Mouse (Mus musculus): ENCODE data around the gene Tekt2. TPM values are rescaled to one million over a fixed set of nuclear protein-coding genes. Genes with fewer than 3 reads are reported as not detected.

Gene Tekt2
- polyA plus RNA-seq, 1 experiment from 2014 or later: 5.3 TPM

DNA sequence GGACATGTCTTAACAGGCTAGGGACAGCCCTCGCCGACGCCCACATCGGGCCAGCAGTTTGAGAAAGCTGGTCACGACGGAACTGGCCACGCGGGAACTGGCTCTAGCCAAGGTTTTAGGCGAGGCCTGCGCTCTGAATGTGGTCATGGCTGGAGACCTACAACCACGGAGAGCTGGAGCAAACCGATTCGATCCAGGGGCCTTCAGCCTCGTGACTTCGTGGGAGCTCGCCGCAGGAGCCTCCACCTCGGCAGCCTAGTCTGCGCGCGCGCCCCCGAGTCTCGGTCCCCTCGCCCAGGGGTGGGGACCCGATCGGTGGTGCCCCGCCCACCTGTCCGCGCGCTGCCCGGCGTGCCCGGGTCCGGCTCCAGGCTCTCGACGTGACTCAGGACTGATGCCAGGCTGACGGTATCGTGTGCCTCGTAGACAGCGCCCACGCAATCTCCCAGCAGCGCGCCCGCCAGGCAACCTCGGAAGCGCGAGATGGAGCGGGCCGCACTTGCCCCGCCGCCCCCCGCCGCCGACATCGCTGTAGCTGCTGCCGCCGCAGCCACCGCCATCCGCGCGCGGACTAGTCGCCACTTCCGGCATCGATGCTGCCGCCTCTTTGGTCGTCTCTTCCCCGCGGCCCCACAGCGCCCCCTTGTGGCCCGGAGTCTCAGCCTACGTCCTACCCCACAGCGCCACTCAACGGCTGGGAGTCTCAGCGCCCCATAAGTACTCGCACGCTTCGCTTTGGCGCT is 4.2 kb downstream of the Tekt2 start, which contains the start of gene Adprhl2:
Gene Adprhl2 (minus strand): TSS at position 593 of the 743 bp plus-strand sequence.
- H3K9ac ChIP-seq: peak within 1 kb of the TSS; percentile 75
- H3K4me3 ChIP-seq: peak within 1 kb of the TSS; percentile 87
- peak within 1 kb of the TSS; percentile 74 for H3K27ac ChIP-seq
- H3K36me3 ChIP-seq: peaks cover 22% of the 10 kb centered on the region
- peak within 1 kb of the TSS; percentile 82 for H3K4me2 ChIP-seq
- peaks cover 6% of the 10 kb centered on the region; the same call in 1 of the 2 replicates for H3K27me3 ChIP-seq
- no peaks in the 10 kb centered on the region for H3K9me3 ChIP-seq
- under 1% methylated on average over 80 of the region's 80 CpGs for WGBS
- peak; percentile 77 for ATAC-seq (ENCODE audit: borderline replicate concordance, extremely low read depth, low FRiP score, low TSS enrichment)
- peaks cover 18% of the 10 kb centered on the region; the same call in 1 of the 2 replicates for H3K4me1 ChIP-seq

DNA sequence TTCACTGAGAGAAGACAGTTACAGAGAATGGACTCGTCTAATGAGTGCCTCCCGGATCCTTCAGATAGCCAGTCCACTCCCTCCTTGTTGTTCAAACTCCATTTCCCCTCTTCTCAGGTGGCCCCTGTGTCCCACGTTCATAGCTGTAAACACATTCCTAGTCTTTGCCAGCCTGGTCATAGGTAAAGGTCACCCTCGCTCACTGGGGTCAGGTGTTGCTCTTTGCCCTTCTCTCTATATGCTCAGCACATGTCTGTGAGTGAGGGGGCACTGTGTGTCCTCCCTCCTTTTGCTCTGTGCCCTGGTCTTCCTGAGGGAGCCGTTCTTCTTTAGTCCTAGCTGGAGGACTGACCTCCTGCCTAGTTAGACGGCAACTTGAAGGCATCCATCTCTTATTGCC is 5.7 kb downstream of the Tekt2 start:
- Histone ChIP-seq H3K27me3 (peaks cover 6% of the 10 kb centered on the region; the same call in 1 of the 2 replicates), H3K4me2 (no peak overlapping the region)
- WGBS: 81% methylated on average over 6 of the region's 6 CpGs

DNA sequence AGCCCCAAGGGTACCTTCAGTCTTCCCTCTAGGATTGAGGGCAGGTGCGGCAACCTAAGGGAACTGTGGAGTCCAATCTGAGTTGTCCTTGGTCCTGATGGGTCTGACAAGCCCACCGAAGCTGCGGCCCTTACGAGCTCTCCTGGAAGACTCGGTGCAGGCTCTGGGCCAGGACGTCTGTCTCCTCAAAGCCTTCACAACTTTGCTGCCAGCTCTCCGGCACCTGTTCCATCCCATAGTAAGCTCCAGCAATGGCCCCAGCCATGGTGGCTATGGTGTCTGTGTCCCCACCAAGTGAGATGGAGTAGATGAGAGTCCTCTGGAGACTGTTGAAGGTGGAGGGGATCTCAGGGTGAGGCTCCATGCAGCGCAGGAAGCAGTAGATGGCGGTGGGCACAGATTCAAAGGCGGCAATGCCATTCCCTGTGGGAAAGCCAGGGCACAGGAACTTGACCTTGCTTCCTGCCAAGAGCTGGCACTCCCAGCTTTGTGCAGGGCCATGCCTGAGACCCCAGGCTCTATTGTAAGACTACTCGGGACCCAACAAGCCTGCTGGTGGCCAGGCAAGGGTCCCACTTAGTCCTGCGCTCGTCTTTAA is 8.9 kb downstream of the Tekt2 start:
- H3K4me2 ChIP-seq: no peak overlapping the region

More for the DNA sequence above, 5.7 kb downstream of the Tekt2 start:
- H3K36me3 ChIP-seq: peaks cover 31% of the 10 kb centered on the region
- peaks cover 10% of the 10 kb centered on the region; the same call in 1 of the 2 replicates for H3K4me1 ChIP-seq
- no peak overlapping the region for H3K9ac ChIP-seq
- no peaks in the 10 kb centered on the region for H3K9me3 ChIP-seq
- H3K4me3 ChIP-seq: no peak overlapping the region
- H3K27ac ChIP-seq: no peak overlapping the region
- no peak for ATAC-seq (ENCODE audit: borderline replicate concordance, extremely low read depth, low FRiP score, low TSS enrichment)

DNA sequence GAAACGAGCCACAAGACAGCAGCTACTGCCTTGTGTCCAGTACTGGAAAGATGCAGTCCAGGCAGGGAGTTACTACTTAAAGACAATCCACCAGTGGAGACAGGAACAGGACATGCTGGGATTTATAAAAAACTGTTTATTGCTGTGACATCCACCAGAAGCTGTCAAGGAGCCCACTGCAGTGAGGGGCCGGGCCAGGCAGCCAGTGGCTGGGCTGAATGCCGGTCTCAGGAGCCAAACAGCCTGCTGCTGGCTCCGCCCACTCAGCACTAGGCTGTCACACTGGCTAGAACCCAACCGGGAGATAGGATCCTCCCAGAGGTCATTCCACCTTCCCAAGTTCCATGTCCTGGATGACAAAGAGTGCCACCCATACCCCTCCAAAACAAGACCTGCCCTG is 9.6 kb downstream of the Tekt2 start:
- H3K27ac ChIP-seq: no peak overlapping the region
- ATAC-seq (ENCODE audit: borderline replicate concordance, extremely low read depth, low FRiP score, low TSS enrichment): no peak
- H3K9me3 ChIP-seq: no peaks in the 10 kb centered on the region
- 32% methylated on average over 5 of the region's 5 CpGs for WGBS
- H3K27me3 ChIP-seq: no peaks in the 10 kb centered on the region
- no peak overlapping the region for H3K9ac ChIP-seq
- H3K4me3 ChIP-seq: no peak overlapping the region
- H3K4me2 ChIP-seq: no peak overlapping the region
- H3K36me3 ChIP-seq: peaks cover 31% of the 10 kb centered on the region
- H3K4me1 ChIP-seq: peaks cover 10% of the 10 kb centered on the region; the same call in 1 of the 2 replicates

More for the DNA sequence above, 8.9 kb downstream of the Tekt2 start:
- peaks cover 10% of the 10 kb centered on the region; the same call in 1 of the 2 replicates for H3K4me1 ChIP-seq
- H3K36me3 ChIP-seq: peaks cover 31% of the 10 kb centered on the region
- no peak overlapping the region for H3K9ac ChIP-seq
- ATAC-seq (ENCODE audit: borderline replicate concordance, extremely low read depth, low FRiP score, low TSS enrichment): no peak
- 95% methylated on average over 13 of the region's 13 CpGs for WGBS
- no peaks in the 10 kb centered on the region for H3K9me3 ChIP-seq
- no peak overlapping the region for H3K27ac ChIP-seq
- no peak overlapping the region for H3K4me3 ChIP-seq
- no peaks in the 10 kb centered on the region for H3K27me3 ChIP-seq

DNA sequence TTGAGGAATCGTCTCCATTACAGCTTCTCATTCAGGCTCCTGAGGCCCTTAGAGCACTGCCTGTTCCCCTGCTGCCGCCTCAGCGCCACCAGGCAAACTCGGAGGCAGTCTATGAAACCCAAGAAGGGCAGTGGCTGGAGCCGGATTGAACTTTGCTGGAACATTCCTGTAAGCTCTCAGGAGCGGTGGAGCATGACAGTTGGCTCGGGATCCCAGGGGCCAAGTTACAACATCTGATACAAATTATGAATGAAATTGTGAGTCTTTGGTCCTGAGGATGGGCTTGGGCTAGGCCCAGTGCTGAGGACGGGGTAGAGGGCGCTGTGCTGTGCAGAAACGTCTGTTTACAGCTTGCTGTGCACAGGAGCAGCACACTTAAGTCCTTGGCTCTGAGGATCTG is 11.1 kb downstream of the Tekt2 start:
- Histone ChIP-seq H3K27me3 (no peaks in the 10 kb centered on the region), H3K9ac (no peak overlapping the region), H3K4me2 (no peak overlapping the region), H3K27ac (no peak overlapping the region), H3K9me3 (no peaks in the 10 kb centered on the region), H3K4me1 (peaks cover 4% of the 10 kb centered on the region; the same call in 1 of the 2 replicates), H3K4me3 (no peak overlapping the region), H3K36me3 (peaks cover 31% of the 10 kb centered on the region)
- no peak for ATAC-seq (ENCODE audit: borderline replicate concordance, extremely low read depth, low FRiP score, low TSS enrichment)
- 55% methylated on average over 10 of the region's 10 CpGs for WGBS

DNA sequence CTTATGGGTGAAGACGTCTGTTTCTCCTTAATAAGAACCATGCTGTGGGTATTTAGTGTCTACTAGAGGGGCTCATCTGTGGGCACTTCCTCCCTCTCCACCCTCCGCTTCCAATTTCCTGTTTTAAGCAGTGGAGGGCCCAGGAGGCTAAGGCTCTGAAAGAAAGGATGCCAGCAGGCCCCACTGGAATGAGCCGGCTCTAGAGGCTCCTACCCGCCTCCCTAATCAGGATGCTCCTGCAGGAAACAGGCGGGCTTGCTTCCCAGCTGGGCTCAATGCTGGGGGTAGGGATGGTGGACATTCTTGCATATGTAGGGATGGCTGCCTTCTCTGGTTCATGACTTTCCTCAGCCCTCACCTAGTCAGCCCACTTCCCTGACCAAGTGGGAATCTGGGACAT is 12.3 kb downstream of the Tekt2 start:
- Histone ChIP-seq H3K36me3 (peaks cover 29% of the 10 kb centered on the region), H3K9ac (no peak overlapping the region), H3K4me2 (no peak overlapping the region), H3K27me3 (no peaks in the 10 kb centered on the region), H3K9me3 (no peaks in the 10 kb centered on the region), H3K4me1 (peaks cover 4% of the 10 kb centered on the region; the same call in 1 of the 2 replicates), H3K4me3 (no peak overlapping the region), H3K27ac (no peak overlapping the region)
- no peak; the same call in 1 of the 2 replicates for ATAC-seq (ENCODE audit: borderline replicate concordance, extremely low read depth, low FRiP score, low TSS enrichment)
- 45% methylated on average over 5 of the region's 5 CpGs for WGBS

DNA sequence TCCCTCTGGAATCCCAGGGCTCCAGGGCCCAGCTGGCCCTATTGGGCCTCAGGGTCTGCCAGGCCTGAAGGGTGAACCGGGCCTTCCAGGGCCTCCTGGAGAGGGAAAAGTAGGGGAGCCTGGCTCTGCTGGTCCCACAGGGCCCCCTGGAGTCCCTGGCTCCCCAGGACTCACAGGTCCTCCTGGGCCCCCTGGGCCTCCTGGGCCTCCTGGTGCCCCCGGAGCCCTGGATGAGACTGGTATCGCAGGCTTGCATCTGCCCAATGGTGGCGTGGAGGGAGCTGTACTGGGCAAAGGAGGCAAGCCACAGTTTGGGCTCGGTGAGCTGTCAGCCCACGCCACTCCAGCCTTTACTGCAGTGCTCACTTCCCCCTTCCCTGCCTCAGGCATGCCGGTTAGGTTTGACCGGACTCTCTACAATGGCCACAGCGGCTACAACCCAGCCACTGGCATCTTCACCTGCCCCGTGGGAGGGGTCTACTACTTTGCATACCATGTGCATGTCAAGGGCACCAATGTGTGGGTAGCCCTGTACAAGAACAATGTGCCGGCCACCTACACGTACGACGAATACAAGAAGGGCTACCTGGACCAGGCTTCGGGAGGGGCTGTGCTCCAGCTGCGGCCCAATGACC is 13.8 kb downstream of the Tekt2 start:
- Histone ChIP-seq H3K36me3 (peaks cover 13% of the 10 kb centered on the region), H3K4me3 (no peak overlapping the region), H3K4me2 (no peak overlapping the region), H3K27ac (no peak overlapping the region), H3K9ac (no peak overlapping the region), H3K9me3 (no peaks in the 10 kb centered on the region), H3K27me3 (no peaks in the 10 kb centered on the region), H3K4me1 (peaks cover 4% of the 10 kb centered on the region; the same call in 1 of the 2 replicates)
- WGBS: 85% methylated on average over 16 of the region's 16 CpGs
- no peak for ATAC-seq (ENCODE audit: borderline replicate concordance, extremely low read depth, low FRiP score, low TSS enrichment)

DNA sequence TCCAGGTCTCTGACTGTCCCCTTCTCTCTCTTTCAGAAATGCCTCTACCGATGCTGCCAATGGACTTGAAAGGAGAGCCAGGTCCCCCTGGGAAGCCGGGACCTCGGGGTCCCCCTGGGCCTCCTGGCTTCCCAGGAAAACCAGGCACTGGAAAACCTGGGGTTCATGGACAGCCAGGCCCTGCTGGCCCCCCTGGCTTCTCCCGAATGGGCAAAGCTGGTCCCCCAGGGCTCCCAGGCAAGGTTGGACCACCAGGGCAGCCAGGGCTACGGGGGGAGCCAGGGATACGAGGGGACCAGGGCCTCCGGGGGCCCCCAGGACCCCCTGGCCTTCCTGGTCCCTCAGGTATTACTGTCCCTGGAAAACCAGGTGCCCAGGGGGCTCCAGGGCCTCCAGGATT is 15.1 kb downstream of the Tekt2 start:
- H3K27me3 ChIP-seq: no peaks in the 10 kb centered on the region
- H3K36me3 ChIP-seq: no peaks in the 10 kb centered on the region
- no peak for ATAC-seq (ENCODE audit: borderline replicate concordance, extremely low read depth, low FRiP score, low TSS enrichment)
- 70% methylated on average over 7 of the region's 7 CpGs for WGBS
- H3K4me3 ChIP-seq: no peak overlapping the region
- no peak overlapping the region for H3K27ac ChIP-seq
- H3K4me2 ChIP-seq: no peak overlapping the region
- 0 out of 2 replicates have a peak, but pooled peaks cover 3% of the 10 kb centered on the region for H3K9me3 ChIP-seq
- H3K9ac ChIP-seq: no peak overlapping the region
- H3K4me1 ChIP-seq: peaks cover 4% of the 10 kb centered on the region; the same call in 1 of the 2 replicates

DNA sequence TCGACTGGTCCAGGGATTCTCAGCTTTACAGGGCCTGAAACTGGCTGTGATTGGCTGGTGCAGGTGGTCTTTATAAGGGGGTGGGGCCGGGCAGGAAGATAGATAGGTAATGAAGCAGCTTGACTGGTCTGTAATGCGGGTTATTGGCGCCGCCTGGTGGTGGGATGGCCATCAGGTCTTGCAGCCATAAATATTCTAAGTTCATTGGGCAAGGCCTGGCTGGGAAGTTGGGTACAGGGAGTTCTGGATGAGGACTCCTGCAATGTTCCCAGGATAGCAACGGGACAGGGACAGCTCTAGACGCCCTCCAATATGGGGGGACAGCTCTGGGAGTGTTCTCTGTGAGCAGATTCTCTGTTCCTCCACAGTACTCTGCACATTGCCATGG is 15.6 kb downstream of the Tekt2 start:
- no peaks in the 10 kb centered on the region for H3K27me3 ChIP-seq
- peaks cover 4% of the 10 kb centered on the region; the same call in 1 of the 2 replicates for H3K4me1 ChIP-seq
- no peak overlapping the region for H3K27ac ChIP-seq
- peak overlapping the region; percentile 42 for H3K4me2 ChIP-seq
- no peaks in the 10 kb centered on the region for H3K36me3 ChIP-seq
- H3K4me3 ChIP-seq: no peak overlapping the region
- no peak overlapping the region for H3K9ac ChIP-seq
- peak; percentile 51; the same call in 1 of the 2 replicates for ATAC-seq (ENCODE audit: borderline replicate concordance, extremely low read depth, low FRiP score, low TSS enrichment)
- 2% methylated on average over 7 of the region's 7 CpGs for WGBS
- H3K9me3 ChIP-seq: 0 out of 2 replicates have a peak, but pooled peaks cover 3% of the 10 kb centered on the region

DNA sequence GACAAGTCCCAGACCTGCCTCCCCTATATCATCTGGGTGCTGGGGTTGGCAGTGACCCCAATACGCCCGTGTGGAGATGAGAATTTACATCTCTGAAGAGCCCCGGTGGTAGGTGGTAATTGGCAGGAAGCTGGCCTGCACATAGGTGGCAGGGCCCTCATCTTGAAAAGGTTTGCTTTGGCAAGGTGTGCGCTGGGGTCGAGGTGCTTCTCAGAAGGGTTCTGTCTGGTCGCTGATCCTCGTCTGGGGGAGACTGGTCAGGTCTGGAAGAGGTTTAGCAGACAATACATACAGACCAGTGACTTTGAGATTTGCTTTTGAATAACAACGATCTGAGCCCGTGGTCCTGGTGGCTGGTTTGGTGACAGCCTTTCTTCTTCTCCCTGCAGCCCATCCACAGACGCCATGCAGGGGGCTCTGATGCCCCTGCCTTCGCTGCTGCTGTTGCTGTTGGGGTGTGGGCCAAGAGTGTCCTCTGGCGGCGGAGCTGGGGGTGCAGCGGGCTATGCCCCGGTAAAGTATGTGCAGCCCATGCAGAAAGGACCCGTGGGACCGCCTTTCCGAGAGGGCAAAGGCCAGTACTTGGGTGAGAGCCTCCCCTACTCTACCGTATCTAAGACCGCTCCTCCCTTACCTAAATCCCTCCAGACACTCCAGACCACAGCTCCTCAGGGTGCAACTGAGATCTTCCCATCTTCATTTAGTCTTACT is 16.1 kb downstream of the Tekt2 start:
- H3K4me2 ChIP-seq: peak overlapping the region; percentile 42
- peaks cover 4% of the 10 kb centered on the region; the same call in 1 of the 2 replicates for H3K4me1 ChIP-seq
- H3K9me3 ChIP-seq: 0 out of 2 replicates have a peak, but pooled peaks cover 3% of the 10 kb centered on the region
- whole genome bisulfite sequencing: 17% methylated on average over 20 of the region's 20 CpGs
- ATAC-seq (ENCODE audit: borderline replicate concordance, extremely low read depth, low FRiP score, low TSS enrichment): peak; percentile 21; the same call in 1 of the 2 replicates
- H3K9ac ChIP-seq: no peak overlapping the region
- no peak overlapping the region for H3K4me3 ChIP-seq
- no peaks in the 10 kb centered on the region for H3K27me3 ChIP-seq
- H3K36me3 ChIP-seq: no peaks in the 10 kb centered on the region
- H3K27ac ChIP-seq: no peak overlapping the region

DNA sequence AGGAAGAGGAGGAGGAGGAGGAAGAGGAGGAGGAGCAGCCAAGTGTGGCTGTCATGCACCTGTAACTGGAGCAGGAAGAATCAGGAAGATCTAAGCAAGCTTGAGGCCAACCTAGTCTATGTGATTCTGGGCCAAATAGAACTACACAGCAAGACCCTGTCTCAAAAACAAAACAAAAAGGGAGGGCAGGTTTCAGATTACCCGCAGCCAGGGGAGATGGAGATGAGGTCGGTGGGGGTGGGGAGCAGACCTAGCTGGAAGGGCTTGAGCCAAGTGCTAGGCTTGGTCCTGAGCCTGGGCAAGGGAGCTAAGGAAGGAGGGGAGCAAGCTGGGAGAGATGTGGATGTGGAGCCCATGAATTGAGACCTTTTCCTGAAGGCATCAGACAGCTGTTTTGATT is 18.7 kb downstream of the Tekt2 start:
- no peak overlapping the region for H3K4me2 ChIP-seq
- WGBS: 9% methylated on average over 2 of the region's 2 CpGs
- H3K4me3 ChIP-seq: no peak overlapping the region
- H3K9me3 ChIP-seq: 0 out of 2 replicates have a peak, but pooled peaks cover 3% of the 10 kb centered on the region
- H3K36me3 ChIP-seq: no peaks in the 10 kb centered on the region
- H3K9ac ChIP-seq: no peak overlapping the region
- ATAC-seq (ENCODE audit: borderline replicate concordance, extremely low read depth, low FRiP score, low TSS enrichment): no peak
- H3K27ac ChIP-seq: no peak overlapping the region
- H3K27me3 ChIP-seq: peaks cover 15% of the 10 kb centered on the region
- peaks cover 8% of the 10 kb centered on the region for H3K4me1 ChIP-seq

Measured in lung, embryonic 15.5 days (tissue).